Mouse (Mus musculus) gastrocnemius, adult 2 months (tissue): ENCODE data around the gene Cbfb. TPM values are rescaled to one million over a fixed set of nuclear protein-coding genes. Genes with fewer than 3 reads are reported as not detected.
"Not testable (repeated sequence)": the region's sequence is repeated elsewhere in the genome, so short reads cannot be mapped to it uniquely, and the experiment has no call there.

Experiments
- DNase-seq: peaks from one replicate; pipeline ENCODE4 v3.0.0; 2022
- H3K27ac ChIP-seq: fragments of 200-600 bp; 2 replicates; pipeline ENCODE4 v1.8.1; 2022; ENCODE audit warnings: mild to moderate bottlenecking
- H3K4me3 ChIP-seq: fragments of 200-600 bp; 2 replicates; pipeline ENCODE4 v1.8.1; 2022; ENCODE audit warnings: mild to moderate bottlenecking, moderate library complexity
- CTCF ChIP-seq: fragments of 200-600 bp; IDR thresholded peaks from 2 replicates; pipeline ENCODE4 v1.8.1; 2022; ENCODE audit warnings: antibody characterized with exemption, mild to moderate bottlenecking, moderate library complexity
- intact Hi-C: fragments of 180-260 bp; cut with DNase I; formaldehyde crosslinking; loops from one replicate; pipeline ENCODE4 v1.15.1; 2025
- total RNA-seq, 2 experiments: library from RNA; stranded (reverse); gene quantifications; 2 replicates each; pipeline ENCODE4 v1.2.3; 2021

The Cbfb gene
- total RNA-seq, 2 experiments from 2014 or later: 58.9 to 76.8 TPM

DNA sequence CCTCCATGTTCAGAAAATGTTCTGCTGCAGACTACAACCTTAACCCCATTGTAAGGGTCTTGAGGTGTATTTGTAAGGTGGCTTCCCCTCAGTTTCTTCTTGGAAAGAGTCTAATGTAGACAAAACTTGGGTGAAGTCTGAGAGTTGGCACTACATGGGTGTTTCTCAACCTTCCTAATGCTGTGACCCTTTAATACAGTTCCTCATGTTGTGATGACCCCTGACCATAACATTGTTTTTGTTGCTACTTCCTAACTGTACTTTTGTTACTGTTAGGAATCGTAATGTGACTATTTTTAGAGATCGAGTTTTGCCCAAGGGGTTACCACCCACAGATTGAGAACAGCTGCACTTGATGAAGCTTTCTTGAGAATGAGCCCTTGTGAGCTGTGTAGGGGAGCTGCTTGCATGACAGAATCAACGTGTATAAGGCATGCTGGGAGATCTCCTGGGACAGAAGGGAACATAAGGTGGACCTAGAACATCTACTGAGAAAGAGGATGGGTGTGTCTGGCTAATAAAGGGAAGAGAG lies 9.3 kb upstream of the Cbfb start:
- intact Hi-C loops: no loop called here
- Histone ChIP-seq H3K4me3 (no peak overlapping the region), H3K27ac (no peak overlapping the region)
- no peak for DNase-seq
- TF ChIP-seq CTCF: no peak

DNA sequence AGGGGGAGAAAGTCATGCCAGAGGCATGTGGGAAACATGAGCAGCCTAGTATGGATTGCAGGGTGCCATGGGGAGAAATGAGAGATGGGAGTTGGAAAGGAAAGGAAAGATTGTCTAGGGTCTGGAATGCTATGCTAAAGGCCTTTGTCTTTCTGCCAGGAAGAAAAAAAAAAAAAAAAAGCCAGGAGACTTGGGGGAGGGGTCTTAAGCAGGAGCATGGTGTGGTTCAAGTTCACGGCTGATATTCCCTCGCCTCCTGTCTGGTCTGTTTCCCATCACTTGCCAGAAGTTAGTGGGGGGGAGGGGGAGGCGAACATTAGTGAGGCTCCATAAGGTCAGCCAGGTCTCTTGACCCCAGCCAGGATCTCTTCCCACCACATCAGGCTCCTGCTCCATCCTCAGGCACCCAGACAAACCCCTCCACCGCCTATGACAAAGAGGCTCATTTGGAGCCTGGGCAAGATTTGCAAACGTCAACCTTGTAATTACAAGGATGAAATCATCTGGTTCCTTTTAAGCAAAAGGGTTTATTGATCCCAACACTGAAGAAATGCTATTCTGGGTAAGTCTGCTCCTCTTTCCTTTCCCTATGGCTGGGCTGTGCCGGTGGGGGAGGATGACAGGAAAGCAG lies 6.1 kb upstream of the Cbfb start:
- no peak for TF ChIP-seq CTCF
- H3K4me3 ChIP-seq: no peak overlapping the region
- peak overlapping the region; percentile 46; the same call in 1 of the 2 replicates for H3K27ac ChIP-seq
- intact Hi-C loops: no loop called here
- no peak for DNase-seq

GRCm38 (mm10) chr8:105165191-105165590 lies 5.3 kb upstream of the Cbfb start:
- no peak overlapping the region for H3K27ac ChIP-seq
- no peak for TF ChIP-seq CTCF
- intact Hi-C loops: no loop called here

GRCm38 (mm10) chr8:105167116-105167515 lies 3.4 kb upstream of the Cbfb start:
- intact Hi-C loops: no loop called here
- peak; percentile 64 for DNase-seq

More at GRCm38 (mm10) chr8:105165191-105165590, 5.3 kb upstream of the Cbfb start:
- no peak overlapping the region for H3K4me3 ChIP-seq
- DNase-seq: no peak

DNA sequence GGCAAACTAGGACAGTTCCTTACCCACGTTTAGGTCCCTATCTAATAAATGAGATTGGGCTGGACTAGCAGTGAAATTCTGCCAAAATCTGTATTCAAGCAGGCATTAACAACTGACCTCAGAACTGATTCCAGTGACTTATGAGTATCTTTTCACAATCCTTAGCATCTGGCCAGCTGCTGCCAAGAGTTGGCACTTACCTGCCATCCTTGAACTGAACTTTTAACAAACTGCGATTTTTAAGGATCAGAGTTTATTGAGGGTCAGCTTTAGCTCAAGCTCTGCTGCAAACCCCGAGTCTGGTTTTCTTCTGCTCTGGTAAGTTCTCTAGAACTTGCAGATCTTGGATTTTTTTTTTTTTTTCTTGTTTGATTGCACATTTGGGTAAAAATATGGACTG lies 892 bp upstream of the Cbfb start:
- TF ChIP-seq CTCF: no peak
- Histone ChIP-seq H3K27ac (peak overlapping the region; percentile 97), H3K4me3 (peak overlapping the region; percentile 94)
- no peak for DNase-seq
- intact Hi-C loops: no loop called here

More at GRCm38 (mm10) chr8:105167116-105167515, 3.4 kb upstream of the Cbfb start:
- H3K4me3 ChIP-seq: no peak overlapping the region
- no peak for TF ChIP-seq CTCF
- peak overlapping the region; percentile 38 for H3K27ac ChIP-seq

DNA sequence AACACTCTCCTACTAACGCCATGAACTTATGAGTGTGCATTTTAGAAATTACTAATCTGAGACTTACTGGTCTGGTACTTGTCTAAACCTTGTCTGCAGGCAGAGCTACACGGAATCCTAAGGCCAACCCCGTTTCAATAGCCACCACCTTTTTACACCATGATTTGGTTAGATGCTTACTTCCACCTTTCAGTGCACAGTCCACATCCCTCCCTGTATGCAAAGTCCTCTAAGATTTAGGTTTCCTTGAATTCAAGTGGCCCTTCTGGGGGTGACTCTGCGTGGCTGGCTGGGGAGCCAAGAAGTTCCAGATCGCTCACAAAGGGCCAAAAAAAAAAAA lies 463 bp upstream of the Cbfb start:
- no peak for DNase-seq
- intact Hi-C loops: loop anchor here (5.0 kb wide), 1 partner anchor 52 kb away; no protein-coding TSS in a partner anchor
- TF ChIP-seq CTCF: no peak
- H3K27ac ChIP-seq: peak overlapping the region; percentile 97
- H3K4me3 ChIP-seq: peak overlapping the region; percentile 94

GRCm38 (mm10) chr8:105171116-105172002 lies 885 bp downstream of the Cbfb start:
- TF ChIP-seq CTCF: no peak
- Histone ChIP-seq H3K27ac (peak overlapping the region; percentile 97), H3K4me3 (peak overlapping the region; percentile 94)
- intact Hi-C loops: loop anchor here (5.0 kb wide), 1 partner anchor 51 kb away; no protein-coding TSS in a partner anchor
- DNase-seq: peak; percentile 83

- intact Hi-C loops: loop anchor here (5.0 kb wide), 1 partner anchor 50 kb away; no protein-coding TSS in a partner anchor
- DNase-seq: no peak
- TF ChIP-seq CTCF: no peak
- Histone ChIP-seq H3K4me3 (peak overlapping the region; percentile 94), H3K27ac (peak overlapping the region; percentile 97)
These were observed 1.5 kb downstream of the Cbfb start for GRCm38 (mm10) chr8:105172003-105172362.

DNA sequence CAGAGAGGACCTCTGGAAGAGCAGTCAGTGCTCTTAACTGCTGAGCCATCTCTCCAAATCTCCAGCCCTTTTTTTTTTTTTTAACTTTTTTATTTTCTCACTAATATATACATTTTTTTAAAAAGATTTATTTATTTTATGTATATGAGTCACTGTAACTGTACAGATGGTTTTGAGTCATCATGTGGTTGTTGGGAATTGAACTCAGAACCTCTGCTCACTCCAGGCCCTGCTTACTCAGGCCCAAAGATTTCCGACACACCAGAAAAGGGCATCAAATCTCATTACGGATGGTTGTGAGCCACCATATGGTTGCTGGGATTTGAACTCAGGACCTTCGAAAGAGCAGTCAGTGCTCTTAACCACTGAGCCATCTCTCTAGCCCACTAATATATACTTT lies 4.8 kb downstream of the Cbfb start:
- DNase-seq, H3K27ac ChIP-seq, H3K4me3 ChIP-seq, intact Hi-C loops: not testable (repeated sequence)

DNA sequence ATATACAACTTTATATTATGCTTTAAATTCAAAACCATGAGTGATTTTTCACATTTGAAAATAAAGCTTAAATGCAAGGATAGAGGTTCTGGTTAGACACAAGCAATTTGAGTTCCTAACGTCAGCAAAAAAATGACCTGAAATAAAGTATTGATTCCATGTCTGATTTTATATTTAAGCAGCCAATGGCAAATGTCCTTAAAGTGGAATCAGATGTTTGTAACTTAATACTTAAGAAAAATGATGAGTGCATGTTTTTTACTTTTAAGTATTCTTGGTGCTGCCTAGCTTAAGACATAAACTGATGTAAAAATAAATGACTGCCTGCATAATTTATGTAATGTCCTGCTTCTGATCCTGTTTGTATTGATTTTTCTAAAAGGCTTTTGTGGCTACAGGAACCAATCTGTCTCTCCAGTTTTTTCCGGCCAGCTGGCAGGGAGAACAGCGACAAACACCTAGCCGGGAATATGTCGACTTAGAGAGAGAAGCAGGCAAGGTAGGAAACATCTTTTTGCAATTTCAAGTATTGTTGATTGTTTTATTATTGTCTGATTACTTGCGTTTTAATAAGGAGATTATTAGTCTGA lies 7.8 kb downstream of the Cbfb start:
- Histone ChIP-seq H3K27ac (peak overlapping the region; percentile 72), H3K4me3 (peak overlapping the region; percentile 54)
- no peak for DNase-seq
- intact Hi-C loops: no loop called here
- no peak for TF ChIP-seq CTCF

DNA sequence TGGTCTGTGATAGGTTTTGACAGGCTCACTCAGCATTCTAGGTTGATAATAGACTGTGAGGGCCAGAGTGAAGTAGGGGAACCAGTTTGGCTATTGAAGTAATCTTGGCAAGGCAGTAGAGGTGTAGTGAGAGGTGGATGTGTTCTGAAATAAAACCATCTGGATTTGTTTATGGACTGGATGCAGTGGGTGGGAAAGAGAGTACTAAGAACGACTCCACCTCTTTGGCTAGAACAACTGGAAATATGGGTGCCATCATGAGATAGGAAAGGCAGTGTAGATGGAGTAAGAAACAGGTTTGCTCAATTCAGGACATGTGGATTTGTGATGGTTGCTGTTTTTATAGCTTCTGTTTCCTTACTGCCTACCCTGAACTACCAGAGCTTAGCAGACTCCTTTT lies 11.7 kb downstream of the Cbfb start:
- no peak overlapping the region for H3K27ac ChIP-seq
- H3K4me3 ChIP-seq: no peak overlapping the region
- DNase-seq: no peak
- TF ChIP-seq CTCF: no peak
- intact Hi-C loops: no loop called here

DNA sequence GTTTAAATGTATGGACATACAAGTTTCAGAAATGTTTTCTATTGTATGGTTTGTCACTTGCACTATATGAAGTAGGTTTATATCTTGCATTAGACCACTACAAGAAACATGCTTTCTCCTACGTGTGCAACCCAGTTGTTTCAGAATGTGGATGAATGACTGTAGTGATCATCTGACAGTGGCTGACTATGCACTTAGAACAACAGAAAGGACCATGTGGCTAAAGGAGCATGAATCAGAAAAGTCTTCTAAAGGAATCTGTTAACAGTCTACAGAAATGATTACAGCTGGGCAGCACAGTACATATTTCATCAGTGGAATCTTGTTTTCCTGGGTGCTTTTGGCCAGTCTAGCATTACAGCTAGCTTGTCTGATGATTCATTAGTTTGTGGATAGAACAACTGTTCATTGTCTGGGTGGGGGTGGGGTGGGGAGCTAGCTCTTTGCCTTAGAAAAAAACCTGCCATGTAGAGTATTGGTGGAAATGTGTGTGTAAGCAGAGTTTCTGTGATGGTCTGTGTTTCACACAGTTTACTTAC lies 16.1 kb downstream of the Cbfb start:
- intact Hi-C loops: no loop called here
- TF ChIP-seq CTCF: no peak
- no peak overlapping the region for H3K4me3 ChIP-seq
- H3K27ac ChIP-seq: no peak overlapping the region
- DNase-seq: no peak

DNA sequence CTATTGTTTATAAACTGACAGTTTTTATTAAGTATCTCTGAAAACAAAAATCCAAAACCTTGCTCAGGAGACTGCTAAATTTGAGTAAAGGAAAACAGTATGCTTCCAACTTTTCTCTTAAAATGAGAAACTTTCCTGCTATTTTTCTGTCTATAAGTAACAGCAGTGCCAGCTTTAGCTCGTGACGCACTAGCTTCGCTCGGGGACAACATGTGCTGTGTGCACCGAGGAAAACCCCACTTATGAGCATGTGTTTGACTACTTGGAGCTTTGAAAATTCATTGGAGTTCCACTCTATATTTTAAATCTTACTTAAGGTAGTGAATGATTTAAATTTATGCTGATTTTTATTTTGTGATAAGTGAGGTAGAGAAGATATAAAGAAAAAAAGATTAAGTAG lies 21.7 kb downstream of the Cbfb start:
- DNase-seq: no peak
- intact Hi-C loops: no loop called here
- no peak overlapping the region for H3K4me3 ChIP-seq

More for the DNA sequence above, 21.7 kb downstream of the Cbfb start:
- no peak overlapping the region for H3K27ac ChIP-seq
- no peak for TF ChIP-seq CTCF
